Mouse (Mus musculus): ENCODE data around the gene Rnls.

Rnls gene

DNA sequence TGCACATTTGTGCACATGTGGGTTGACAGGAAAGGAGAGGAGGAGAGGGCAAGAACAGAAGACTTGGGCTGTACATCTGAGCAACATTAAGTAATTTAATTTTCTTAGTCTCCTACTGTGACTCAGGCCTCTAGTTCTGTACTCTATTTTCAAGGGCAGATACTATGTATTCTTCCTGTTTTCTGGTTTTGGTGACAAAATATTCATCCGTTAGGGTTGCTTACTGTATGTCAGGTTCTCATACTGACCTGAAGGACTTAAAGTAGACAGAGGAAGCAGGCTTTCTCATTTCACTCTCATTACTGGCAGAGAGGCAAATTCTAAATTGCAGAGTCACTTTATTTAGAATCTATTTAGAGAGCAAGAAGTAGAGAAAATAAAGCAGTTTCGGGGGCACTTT, 186.7 kb downstream of the Rnls start:
- in situ Hi-C loops (cut with MboI; ENCODE audit: unreplicated experiment in 2 of 2) = no loop called here

- in situ Hi-C loops (cut with MboI; ENCODE audit: unreplicated experiment in 2 of 2) = no loop called here
These were observed 189.7 kb downstream of the Rnls start for GRCm38 (mm10) chr19:33202422-33202821.

DNA sequence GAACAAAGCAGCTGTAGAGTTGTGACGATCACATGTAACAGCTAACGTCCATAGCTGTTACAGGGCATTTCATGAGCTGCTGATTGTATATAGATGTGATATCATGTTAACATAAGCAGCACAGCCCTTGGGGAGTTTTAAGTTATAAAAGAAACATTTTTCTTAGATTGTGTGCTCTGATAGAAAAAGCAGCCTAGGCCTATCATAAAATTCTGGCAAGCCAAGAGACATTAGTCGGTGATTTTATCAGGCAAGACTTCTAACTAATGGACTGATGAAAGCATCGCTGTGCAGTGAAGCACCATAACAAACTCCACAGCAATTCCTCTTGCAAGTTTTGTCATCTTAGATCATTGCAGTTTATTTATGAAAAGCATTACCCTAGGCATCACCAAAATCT, 190.9 kb downstream of the Rnls start:
- in situ Hi-C loops (cut with MboI; ENCODE audit: unreplicated experiment in 2 of 2) = no loop called here

DNA sequence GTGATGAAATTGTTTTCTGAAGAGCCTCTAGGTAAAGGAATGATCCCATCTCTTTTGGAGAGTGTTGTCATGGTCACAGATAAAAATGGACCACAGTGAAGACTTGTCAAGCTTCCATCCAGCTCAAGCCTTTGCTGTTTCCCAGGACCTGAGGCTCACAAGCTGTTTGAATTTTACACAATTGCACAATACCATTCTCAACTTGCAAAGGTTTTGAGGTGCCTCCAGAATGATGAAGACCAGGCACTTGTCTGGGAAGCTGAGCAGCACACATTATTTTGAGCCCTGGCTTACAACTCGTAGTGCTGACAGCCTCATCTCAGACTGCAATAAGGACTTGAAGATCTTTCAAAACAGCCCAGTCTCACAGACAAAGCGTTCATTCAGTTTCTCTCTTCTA, 200.0 kb downstream of the Rnls start:
- in situ Hi-C loops (cut with MboI; ENCODE audit: unreplicated experiment in 2 of 2) = no loop called here

DNA sequence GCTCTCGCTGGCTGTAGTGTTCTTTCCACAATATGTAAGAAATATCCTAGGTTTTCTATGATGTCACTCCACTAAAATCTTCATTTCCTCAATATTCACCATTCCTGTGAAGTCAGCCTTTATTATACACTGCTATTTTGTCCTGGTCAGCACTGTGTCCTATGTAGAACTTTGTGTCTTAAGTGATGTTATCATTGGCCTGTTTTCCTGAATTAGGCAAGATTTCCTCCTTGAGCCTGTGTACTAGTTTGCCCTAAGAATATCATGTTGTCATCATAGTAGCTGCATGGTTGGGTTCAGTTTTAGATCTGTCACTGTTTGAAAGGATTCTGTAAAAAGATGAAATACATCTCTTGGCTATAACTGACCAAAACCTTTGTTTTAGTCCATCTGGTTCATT, 203.3 kb downstream of the Rnls start:
- in situ Hi-C loops (cut with MboI; ENCODE audit: unreplicated experiment in 2 of 2) = no loop called here

DNA sequence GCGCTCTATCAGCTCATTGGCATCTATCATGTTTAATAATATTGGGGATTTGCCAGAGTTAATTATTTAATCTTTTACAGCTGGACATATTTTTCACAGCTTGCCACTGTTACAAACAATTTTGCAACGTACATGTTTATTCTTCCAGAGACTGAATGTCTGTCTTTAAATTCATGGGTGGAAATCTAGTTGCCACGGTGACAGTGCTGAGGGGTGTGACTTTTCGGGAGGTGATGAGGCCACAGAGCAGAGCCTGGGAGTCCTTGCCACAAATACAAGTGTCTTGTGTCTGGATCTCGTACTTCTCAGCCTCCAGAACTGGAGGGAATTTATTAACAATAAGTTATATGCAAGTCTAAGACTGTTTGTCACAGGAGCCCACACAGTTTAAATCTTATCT, 212.5 kb downstream of the Rnls start:
- in situ Hi-C loops (cut with MboI; ENCODE audit: unreplicated experiment in 2 of 2) = no loop called here

GRCm38 (mm10) chr19:33178866-33179265, 213.2 kb downstream of the Rnls start:
- in situ Hi-C loops (cut with MboI; ENCODE audit: unreplicated experiment in 2 of 2) = no loop called here

GRCm38 (mm10) chr19:33178367-33178766, 213.7 kb downstream of the Rnls start:
- in situ Hi-C loops (cut with MboI; ENCODE audit: unreplicated experiment in 2 of 2) = no loop called here

GRCm38 (mm10) chr19:33173991-33174390, 218.1 kb downstream of the Rnls start:
- in situ Hi-C loops (cut with MboI; ENCODE audit: unreplicated experiment in 2 of 2) = no loop called here

- in situ Hi-C loops (cut with MboI; ENCODE audit: unreplicated experiment in 2 of 2) = loop anchor here in 1 of 2 experiments (5.0 kb wide), 1 partner anchor 38 kb away; no protein-coding TSS in a partner anchor
These were observed 222.2 kb downstream of the Rnls start for GRCm38 (mm10) chr19:33169881-33170280.

DNA sequence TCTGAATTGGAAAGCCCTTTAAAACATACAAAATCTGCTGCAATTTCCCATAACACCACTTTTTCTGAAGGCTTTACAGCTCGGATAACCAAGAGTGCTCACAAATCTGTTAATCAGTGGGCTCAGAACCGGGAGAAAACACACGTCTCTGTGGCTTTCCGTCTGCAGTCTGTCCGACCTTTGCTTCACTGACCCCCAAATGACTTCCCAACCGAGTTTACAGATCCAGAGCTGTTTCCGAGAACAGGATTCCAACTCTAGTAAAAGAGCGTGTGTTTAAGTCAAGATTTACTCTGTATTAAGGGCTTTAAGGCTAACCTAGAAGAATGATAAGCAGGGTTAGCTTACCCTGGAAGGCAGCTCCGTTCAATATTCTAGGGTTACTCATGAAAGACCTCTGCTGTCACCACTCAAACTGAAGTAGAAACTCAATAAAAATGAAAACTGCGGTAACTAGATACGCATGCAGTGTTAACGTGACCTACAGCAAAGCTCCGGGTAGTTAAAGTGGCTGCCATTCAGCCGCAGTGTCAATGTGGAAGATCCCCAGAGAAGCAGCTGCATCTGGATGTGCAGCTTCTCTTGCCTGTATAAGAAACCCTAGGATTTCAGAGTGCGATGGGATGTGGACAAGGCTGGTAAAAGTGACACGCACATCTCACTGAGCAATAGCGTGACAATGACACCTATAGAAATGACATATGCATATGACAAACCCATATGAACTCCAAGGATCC, 224.4 kb downstream of the Rnls start:
- in situ Hi-C loops (cut with MboI; ENCODE audit: unreplicated experiment in 2 of 2) = loop anchor here in 1 of 2 experiments (5.0 kb wide), 1 partner anchor 35 kb away; no protein-coding TSS in a partner anchor

- in situ Hi-C loops (cut with MboI; ENCODE audit: unreplicated experiment in 2 of 2) = loop anchor here in 1 of 2 experiments (5.0 kb wide), 1 partner anchor 32 kb away; no protein-coding TSS in a partner anchor
These were observed 227.3 kb downstream of the Rnls start for GRCm38 (mm10) chr19:33164801-33165200.

- in situ Hi-C loops (cut with MboI; ENCODE audit: unreplicated experiment in 2 of 2) = no loop called here
These were observed 230.2 kb downstream of the Rnls start for GRCm38 (mm10) chr19:33161903-33162302.

GRCm38 (mm10) chr19:33159897-33160296, 232.2 kb downstream of the Rnls start:
- in situ Hi-C loops (cut with MboI; ENCODE audit: unreplicated experiment in 2 of 2) = no loop called here

DNA sequence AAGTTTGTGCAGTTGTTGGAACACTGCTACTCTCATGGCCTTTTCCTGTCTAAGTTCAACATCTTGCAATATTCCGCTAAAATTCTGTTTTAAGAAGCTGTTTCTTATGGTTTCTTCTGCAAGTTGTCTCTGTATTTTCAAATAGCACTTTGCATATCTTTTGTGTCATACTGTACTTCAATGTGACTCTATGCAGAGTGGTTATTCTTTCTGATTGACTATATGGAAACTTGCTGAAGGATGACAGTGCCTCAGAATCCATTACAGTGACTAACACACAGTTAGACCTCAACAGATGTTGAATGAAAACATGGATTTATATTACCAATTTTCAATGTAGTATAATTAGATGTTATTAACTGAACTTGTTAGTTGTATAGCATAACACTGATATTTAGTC, 232.9 kb downstream of the Rnls start:
- in situ Hi-C loops (cut with MboI; ENCODE audit: unreplicated experiment in 2 of 2) = no loop called here

DNA sequence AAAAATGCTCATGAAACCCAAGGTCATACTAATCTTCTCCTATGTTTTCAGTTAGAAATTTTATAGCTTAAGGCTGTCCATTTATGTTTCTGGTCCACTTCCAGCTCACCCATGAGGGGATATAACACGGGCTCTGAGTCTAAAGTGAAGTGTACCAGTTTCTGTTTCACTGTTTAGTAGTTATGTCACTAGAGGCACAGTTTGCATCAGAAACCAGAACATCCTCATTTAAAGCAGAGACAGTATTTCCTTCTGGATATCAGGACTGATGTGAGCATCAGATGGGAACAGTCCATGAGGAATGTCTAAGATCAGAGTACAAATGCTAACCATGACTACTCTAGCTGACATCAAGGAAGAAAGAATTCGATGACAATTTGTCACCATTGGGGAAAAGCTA, 233.9 kb downstream of the Rnls start:
- in situ Hi-C loops (cut with MboI; ENCODE audit: unreplicated experiment in 2 of 2) = no loop called here

- in situ Hi-C loops (cut with MboI; ENCODE audit: unreplicated experiment in 2 of 2) = no loop called here
These were observed 243.7 kb downstream of the Rnls start for GRCm38 (mm10) chr19:33148411-33148810.

GRCm38 (mm10) chr19:33143198-33143597, 248.9 kb downstream of the Rnls start:
- in situ Hi-C loops (cut with MboI; ENCODE audit: unreplicated experiment in 2 of 2) = no loop called here

- in situ Hi-C loops (cut with MboI; ENCODE audit: unreplicated experiment in 2 of 2) = no loop called here
These were observed 254.8 kb downstream of the Rnls start for GRCm38 (mm10) chr19:33137316-33137715.

DNA sequence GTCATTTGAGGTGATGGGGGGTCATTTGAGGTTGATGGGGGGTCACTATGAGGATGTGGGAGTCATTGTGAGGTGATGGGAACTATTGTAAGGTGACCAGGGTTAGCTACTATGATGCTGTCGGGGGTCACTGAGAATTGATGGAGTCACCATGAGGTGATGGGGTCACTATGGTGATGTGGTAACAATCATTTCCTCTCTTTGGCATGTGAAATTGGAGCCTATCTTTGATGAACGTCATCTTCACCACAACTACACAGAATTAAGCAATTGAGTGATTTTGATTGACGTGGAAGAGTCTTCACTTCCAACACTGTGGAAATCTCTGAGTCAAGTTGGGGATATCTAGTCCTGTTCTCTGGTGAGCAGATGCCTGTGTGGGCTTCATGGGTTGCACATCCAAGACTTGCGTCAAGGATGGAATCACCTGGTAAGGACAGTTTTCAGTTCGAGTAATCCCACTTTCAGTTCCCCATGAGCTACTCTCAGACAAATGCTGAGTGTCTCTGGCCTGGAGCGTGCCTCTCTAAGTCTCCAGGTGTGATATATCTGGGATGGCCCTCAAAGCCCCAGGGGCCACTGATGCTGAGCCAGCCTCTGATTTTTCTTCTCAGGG, 269.4 kb downstream of the Rnls start:
- in situ Hi-C loops (cut with MboI; ENCODE audit: unreplicated experiment in 2 of 2) = loop anchor here (5.0 to 25.0 kb wide), 3 partner anchors 100 to 1090 kb away; no protein-coding TSS in a partner anchor

- in situ Hi-C loops (cut with MboI; ENCODE audit: unreplicated experiment in 2 of 2) = loop anchor here (5.0 to 25.0 kb wide), 6 partner anchors 83 to 1092 kb away; no protein-coding TSS in a partner anchor
These were observed 272.1 kb downstream of the Rnls start for GRCm38 (mm10) chr19:33119947-33120346.

- in situ Hi-C loops (cut with MboI; ENCODE audit: unreplicated experiment in 2 of 2) = loop anchor here in 1 of 2 experiments (5.0 to 25.0 kb wide), 4 partner anchors 82 to 1093 kb away; no protein-coding TSS in a partner anchor
These were observed 273.2 kb downstream of the Rnls start for GRCm38 (mm10) chr19:33118898-33119297.
